Mouse (Mus musculus): ENCODE data around the gene Ptpn6. TPM values are rescaled to one million over a fixed set of nuclear protein-coding genes. Genes with fewer than 3 reads are reported as not detected.
A peak's percentile ranks its signal among the peaks of the same experiment; 100 is the strongest.
"Not testable (repeated sequence)": the region's sequence is repeated elsewhere in the genome, so short reads cannot be mapped to it uniquely, and the experiment has no call there.

Ptpn6 gene
- polyA plus RNA-seq, 2 experiments, result 17.9 to 26.6 TPM

DNA sequence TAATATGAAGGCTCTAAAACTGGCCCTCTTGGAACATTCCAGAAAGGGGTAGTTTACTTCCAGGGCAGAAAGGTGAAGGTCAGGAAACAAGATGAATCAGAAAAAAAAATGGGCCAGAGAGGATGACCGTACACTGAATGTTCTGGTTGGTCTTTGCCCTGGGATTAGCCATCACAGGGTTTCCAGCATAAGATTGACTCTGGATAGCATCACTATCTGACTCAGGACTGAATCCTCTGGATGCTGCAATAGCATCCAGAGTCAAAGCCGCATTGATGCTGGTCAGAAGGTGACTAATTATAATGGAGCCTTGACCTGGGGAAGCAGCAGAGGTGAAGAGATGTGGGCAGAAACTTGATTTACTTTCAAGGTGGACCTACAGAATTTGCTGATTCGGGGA, 49.5 kb downstream of the Ptpn6 start:
- Histone ChIP-seq H3K4me2 (ENCODE audit: low read depth) (no peak overlapping the region), H3K9me3 (ENCODE audit: control insufficient read depth, low read length) (no peaks in the 10 kb centered on the region), H3K4me3 (ENCODE audit: insufficient read depth in 1 of 2, low read depth in 2 of 2, low read length in 2 of 2) (no peak overlapping the region), H3K36me3 (replicated peaks; ENCODE audit: control insufficient read depth, insufficient read depth, low read depth) (peaks cover 2% of the 10 kb centered on the region; the same call in 1 of the 2 replicates), H3K27ac (no peak overlapping the region), H3K9ac (replicated peaks) (no peak overlapping the region), H3K27me3 (ENCODE audit: control insufficient read depth, insufficient read depth, low read length) (no peaks in the 10 kb centered on the region), H3K4me1 (replicated peaks; ENCODE audit: control insufficient read depth in 2 of 2, insufficient read depth in 2 of 2, low read length in 1 of 2) (peaks cover 25 to 40% of the 10 kb centered on the region in 2 experiments)
- TF ChIP-seq CTCF (IDR thresholded peaks at IDR 0.05; ENCODE audit: low read depth), result no peak
- no peak for TF ChIP-seq EP300 (IDR thresholded peaks at IDR 0.05; ENCODE audit: low read depth)
- DNase-seq (ENCODE audit: low read depth in 3 of 3, low spot score in 3 of 3) (no peak), ATAC-seq (ENCODE audit: insufficient read depth) (no peak)
- 86% methylated on average over 3 of the region's 3 CpGs for WGBS (ENCODE audit: insufficient replicate concordance)

GRCm38 (mm10) chr6:124688151-124688758, 50.3 kb downstream of the Ptpn6 start:
- no peak for ATAC-seq (ENCODE audit: insufficient read depth)
- H3K27ac ChIP-seq, result no peak overlapping the region
- H3K9ac ChIP-seq (replicated peaks), result no peak overlapping the region
- no peak for TF ChIP-seq EP300 (IDR thresholded peaks at IDR 0.05; ENCODE audit: low read depth)
- TF ChIP-seq CTCF (IDR thresholded peaks at IDR 0.05; ENCODE audit: low read depth), result no peak
- no peaks in the 10 kb centered on the region for H3K9me3 ChIP-seq (ENCODE audit: control insufficient read depth, low read length)
- H3K4me1 ChIP-seq (replicated peaks; ENCODE audit: control insufficient read depth in 2 of 2, insufficient read depth in 2 of 2, low read length in 1 of 2), result peaks cover 33 to 46% of the 10 kb centered on the region in 2 experiments
- WGBS (ENCODE audit: insufficient replicate concordance), result 56% methylated on average over 8 of the region's 8 CpGs
- DNase-seq (ENCODE audit: low read depth in 3 of 3, low spot score in 3 of 3), result no peak
- no peak overlapping the region for H3K4me3 ChIP-seq (ENCODE audit: insufficient read depth in 1 of 2, low read depth in 2 of 2, low read length in 2 of 2)
- H3K27me3 ChIP-seq (ENCODE audit: control insufficient read depth, insufficient read depth, low read length), result no peaks in the 10 kb centered on the region
- H3K4me2 ChIP-seq (ENCODE audit: low read depth), result no peak overlapping the region
- peaks cover 2% of the 10 kb centered on the region; the same call in 1 of the 2 replicates for H3K36me3 ChIP-seq (replicated peaks; ENCODE audit: control insufficient read depth, insufficient read depth, low read depth)

GRCm38 (mm10) chr6:124686644-124687043, 51.9 kb downstream of the Ptpn6 start:
- H3K27ac ChIP-seq; H3K9me3 ChIP-seq (ENCODE audit: control insufficient read depth, low read length); H3K27me3 ChIP-seq (ENCODE audit: control insufficient read depth, insufficient read depth, low read length); H3K9ac ChIP-seq (replicated peaks); DNase-seq (ENCODE audit: low read depth in 3 of 3, low spot score in 3 of 3); H3K4me2 ChIP-seq (ENCODE audit: low read depth); ATAC-seq (ENCODE audit: insufficient read depth); H3K36me3 ChIP-seq (replicated peaks; ENCODE audit: control insufficient read depth, insufficient read depth, low read depth); H3K4me3 ChIP-seq (ENCODE audit: insufficient read depth in 1 of 2, low read depth in 2 of 2, low read length in 2 of 2): not testable (repeated sequence)
- peak; percentile 59 for TF ChIP-seq CTCF (IDR thresholded peaks at IDR 0.05; ENCODE audit: low read depth)
- WGBS (ENCODE audit: insufficient replicate concordance), result 67% methylated on average over 1 of the region's 1 CpGs
- peaks cover 43 to 51% of the 10 kb centered on the region in 2 experiments for H3K4me1 ChIP-seq (replicated peaks; ENCODE audit: control insufficient read depth in 2 of 2, insufficient read depth in 2 of 2, low read length in 1 of 2)

DNA sequence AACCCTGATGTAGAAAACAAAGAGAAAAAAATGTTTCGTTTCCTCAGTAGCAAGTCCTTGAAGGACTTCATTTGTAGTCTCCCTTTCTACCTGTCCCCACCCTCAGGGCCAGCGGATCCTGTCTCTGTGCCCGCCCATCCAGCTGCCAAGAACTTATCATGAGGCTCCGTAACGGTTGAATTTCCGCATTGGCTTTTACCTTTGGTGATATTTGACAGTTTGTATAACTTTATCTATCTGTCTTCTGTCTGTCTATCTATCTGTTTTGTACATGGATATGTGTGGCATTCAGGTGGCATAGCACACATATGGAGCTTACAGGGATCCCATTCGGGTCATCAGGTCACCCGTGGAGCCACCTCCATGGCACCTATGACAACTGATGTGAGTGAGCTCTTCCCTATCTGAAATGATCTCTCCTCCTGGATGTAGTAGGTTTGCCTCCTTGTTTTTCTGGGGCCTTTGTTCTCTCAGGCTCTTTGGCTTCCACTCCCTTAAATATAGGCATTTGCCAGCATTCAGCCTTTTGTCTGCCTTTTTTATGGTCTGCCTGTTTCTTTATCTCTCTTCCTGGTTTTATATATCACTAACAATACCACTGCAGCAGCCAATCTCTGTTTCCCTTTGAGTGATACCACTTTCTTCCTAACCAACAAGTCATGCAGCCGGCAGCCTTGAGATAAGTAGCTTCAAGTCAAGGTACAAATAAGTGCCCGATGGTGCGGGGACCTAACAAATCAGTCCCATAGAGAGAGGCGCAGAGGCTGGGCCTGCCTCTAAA, 52.7 kb downstream of the Ptpn6 start:
- H3K9me3 ChIP-seq (ENCODE audit: control insufficient read depth, low read length), result no peaks in the 10 kb centered on the region
- peaks cover 2% of the 10 kb centered on the region; the same call in 1 of the 2 replicates for H3K36me3 ChIP-seq (replicated peaks; ENCODE audit: control insufficient read depth, insufficient read depth, low read depth)
- H3K27me3 ChIP-seq (ENCODE audit: control insufficient read depth, insufficient read depth, low read length), result no peaks in the 10 kb centered on the region
- H3K4me3 ChIP-seq (ENCODE audit: insufficient read depth in 1 of 2, low read depth in 2 of 2, low read length in 2 of 2), result no peak overlapping the region
- peaks cover 43 to 52% of the 10 kb centered on the region in 2 experiments for H3K4me1 ChIP-seq (replicated peaks; ENCODE audit: control insufficient read depth in 2 of 2, insufficient read depth in 2 of 2, low read length in 1 of 2)
- ATAC-seq (ENCODE audit: insufficient read depth) (peak; percentile 46; the same call in 1 of the 2 replicates), DNase-seq (ENCODE audit: low read depth in 3 of 3, low spot score in 3 of 3) (peak; percentile 46 to 52 (median 47))
- 23% methylated on average over 12 of the region's 12 CpGs for WGBS (ENCODE audit: insufficient replicate concordance)
- peak overlapping the region; percentile 56 for H3K27ac ChIP-seq
- peak overlapping the region; percentile 47 for H3K4me2 ChIP-seq (ENCODE audit: low read depth)
- TF ChIP-seq CTCF (IDR thresholded peaks at IDR 0.05; ENCODE audit: low read depth) (no peak), EP300 (IDR thresholded peaks at IDR 0.05; ENCODE audit: low read depth) (peak; percentile 73)
- H3K9ac ChIP-seq (replicated peaks), result peak overlapping the region; percentile 9; the same call in 1 of the 2 replicates

Measured in liver, embryonic 14.5 days (tissue).